ENCODE assay signal across 8 mouse cellular contexts in genomic region chr6:125604463-125605191, GRCm38 (mm10). TPM values are rescaled to one million over a fixed set of nuclear protein-coding genes. Genes with fewer than 3 reads are reported as not detected.
DNase-seq lines count a peak whose midpoint lies in the region; ATAC-seq lines count a peak whose summit lies in the region.

No protein-coding gene starts in this region.

- H3K36me3 ChIP-seq in forebrain, embryonic 16.5 days (ENCODE audit: control insufficient read depth, insufficient read depth), result no peaks in the 10 kb centered on the region
- H3K36me3 ChIP-seq in hindbrain, embryonic 15.5 days, result no peaks in the 10 kb centered on the region

- peak; percentile 61 for ATAC-seq in forebrain, embryonic 16.5 days
- peak; percentile 50; the same call in 1 of the 2 replicates for ATAC-seq in hindbrain, embryonic 15.5 days (ENCODE audit: low FRiP score, low read depth)

- H3K4me3 ChIP-seq in forebrain, embryonic 16.5 days (replicated peaks; ENCODE audit: low read length), result no peak overlapping the region
- no peak overlapping the region for H3K4me3 ChIP-seq in hindbrain, embryonic 15.5 days

- DNase-seq in ovary, postnatal 10 days (ENCODE audit: low spot score), result peak; percentile 49
- DNase-seq in ovary, adult 18-20 months (ENCODE audit: low spot score), result no peak
- peak; percentile 57 to 69 for DNase-seq in cerebellum, adult 18-20 months
- peak; percentile 78 to 85 for DNase-seq in layer of hippocampus, postnatal 14 days (ENCODE audit: low spot score in 2 of 2)
- DNase-seq in lung, postnatal 4 days, result peak; percentile 71 to 84
- peak; percentile 60 for DNase-seq in right cerebral cortex, postnatal 14 days

- H3K9ac ChIP-seq in forebrain, embryonic 16.5 days (replicated peaks; ENCODE audit: low read depth, low read length), result no peak overlapping the region
- no peak overlapping the region for H3K9ac ChIP-seq in hindbrain, embryonic 15.5 days

- H3K27ac ChIP-seq in forebrain, embryonic 16.5 days (ENCODE audit: low read length), result no peak overlapping the region
- H3K27ac ChIP-seq in hindbrain, embryonic 15.5 days (replicated peaks), result no peak overlapping the region

- no peak overlapping the region for H3K4me2 ChIP-seq in forebrain, embryonic 16.5 days (ENCODE audit: low read length)
- no peak overlapping the region for H3K4me2 ChIP-seq in hindbrain, embryonic 15.5 days

- no peaks in the 10 kb centered on the region for H3K9me3 ChIP-seq in forebrain, embryonic 16.5 days (ENCODE audit: control insufficient read depth, low read length)
- no peaks in the 10 kb centered on the region for H3K9me3 ChIP-seq in hindbrain, embryonic 15.5 days

- no peaks in the 10 kb centered on the region for H3K27me3 ChIP-seq in forebrain, embryonic 16.5 days (replicated peaks; ENCODE audit: control insufficient read depth, insufficient read depth, low read length)
- no peaks in the 10 kb centered on the region for H3K27me3 ChIP-seq in hindbrain, embryonic 15.5 days

- WGBS in forebrain, embryonic 16.5 days, result 17% methylated on average over 9 of the region's 9 CpGs
- 22% methylated on average over 9 of the region's 9 CpGs for WGBS in hindbrain, embryonic 15.5 days

- 0 out of 2 replicates have a peak, but pooled peaks cover 6% of the 10 kb centered on the region for H3K4me1 ChIP-seq in forebrain, embryonic 16.5 days (replicated peaks; ENCODE audit: control insufficient read depth, insufficient read depth, low read length)
- peaks cover 6% of the 10 kb centered on the region for H3K4me1 ChIP-seq in hindbrain, embryonic 15.5 days (replicated peaks)

RNA-seq across cellular contexts. Expression of gene Vwf, which starts 58.1 kb away (rescaled TPM):
- 6.3 and 9.8 TPM in 2 replicates for polyA plus RNA-seq in forebrain, embryonic 16.5 days (2015; fragmentation: Nextera tagmentation; extraction: Ambion mirVana)
- 10.2 and 10.8 TPM in 2 replicates for polyA plus RNA-seq in hindbrain, embryonic 15.5 days (2015; fragmentation: Nextera tagmentation; extraction: Ambion mirVana)
- 10 to 100 TPM; 29.1 to 32.8 TPM for total RNA-seq in layer of hippocampus, postnatal 14 days (2021)
